Mouse (Mus musculus): Measurements from ENCODE around the gene Lrrc8d. TPM values are rescaled to one million over a fixed set of nuclear protein-coding genes. Genes with fewer than 3 reads are reported as not detected.
"Not testable (repeated sequence)": the region's sequence is repeated elsewhere in the genome, so short reads cannot be mapped to it uniquely, and the experiment has no call there.

The Lrrc8d gene
- polyA plus RNA-seq, 1 experiment from 2014 or later, result 24.7 TPM

- 0 out of 2 replicates have a peak, but pooled peaks cover 2% of the 10 kb centered on the region for H3K4me1 ChIP-seq (replicated peaks; ENCODE audit: control insufficient read depth, insufficient read depth, low read length)
- no peaks in the 10 kb centered on the region for H3K27me3 ChIP-seq (ENCODE audit: control insufficient read depth, insufficient read depth, low read length)
- H3K36me3 ChIP-seq (ENCODE audit: control insufficient read depth, insufficient read depth, low read length), result no peaks in the 10 kb centered on the region
- H3K4me3 ChIP-seq (ENCODE audit: low read depth, low read length), result no peak overlapping the region
- DNase-seq (ENCODE audit: low spot score) (no peak), ATAC-seq (ENCODE audit: low FRiP score) (no peak)
- H3K4me2 ChIP-seq (replicated peaks; ENCODE audit: low read depth, low read length), result no peak overlapping the region
- 61% methylated on average over 9 of the region's 9 CpGs for WGBS
- H3K9me3 ChIP-seq (ENCODE audit: control insufficient read depth, low read length), result no peaks in the 10 kb centered on the region
- H3K27ac ChIP-seq (ENCODE audit: low read depth, low read length), result no peak overlapping the region
- H3K9ac ChIP-seq (ENCODE audit: low read depth, low read length), result no peak overlapping the region
These were observed 17.6 kb upstream of the Lrrc8d start for GRCm38 (mm10) chr5:105682143-105682611.

GRCm38 (mm10) chr5:105683912-105684350, 15.8 kb upstream of the Lrrc8d start:
- Histone ChIP-seq H3K4me3 (ENCODE audit: low read depth, low read length) (no peak overlapping the region), H3K4me2 (replicated peaks; ENCODE audit: low read depth, low read length) (no peak overlapping the region), H3K27ac (ENCODE audit: low read depth, low read length) (no peak overlapping the region), H3K36me3 (ENCODE audit: control insufficient read depth, insufficient read depth, low read length) (no peaks in the 10 kb centered on the region), H3K4me1 (replicated peaks; ENCODE audit: control insufficient read depth, insufficient read depth, low read length) (0 out of 2 replicates have a peak, but pooled peaks cover 2% of the 10 kb centered on the region), H3K27me3 (ENCODE audit: control insufficient read depth, insufficient read depth, low read length) (no peaks in the 10 kb centered on the region), H3K9me3 (ENCODE audit: control insufficient read depth, low read length) (no peaks in the 10 kb centered on the region), H3K9ac (ENCODE audit: low read depth, low read length) (no peak overlapping the region)
- ATAC-seq (ENCODE audit: low FRiP score), result no peak; the same call in 1 of the 2 replicates
- DNase-seq (ENCODE audit: low spot score), result peak; percentile 37
- WGBS, result 13% methylated on average over 4 of the region's 4 CpGs

GRCm38 (mm10) chr5:105684861-105685600, 14.7 kb upstream of the Lrrc8d start:
- peak; percentile 88 for DNase-seq (ENCODE audit: low spot score)
- ATAC-seq (ENCODE audit: low FRiP score), result peak; percentile 64
- no peaks in the 10 kb centered on the region for H3K36me3 ChIP-seq (ENCODE audit: control insufficient read depth, insufficient read depth, low read length)
- no peaks in the 10 kb centered on the region for H3K27me3 ChIP-seq (ENCODE audit: control insufficient read depth, insufficient read depth, low read length)
- no peak overlapping the region for H3K27ac ChIP-seq (ENCODE audit: low read depth, low read length)
- H3K4me1 ChIP-seq (replicated peaks; ENCODE audit: control insufficient read depth, insufficient read depth, low read length), result 0 out of 2 replicates have a peak, but pooled peaks cover 2% of the 10 kb centered on the region
- H3K4me2 ChIP-seq (replicated peaks; ENCODE audit: low read depth, low read length), result no peak overlapping the region
- no peak overlapping the region for H3K4me3 ChIP-seq (ENCODE audit: low read depth, low read length)
- H3K9me3 ChIP-seq (ENCODE audit: control insufficient read depth, low read length), result no peaks in the 10 kb centered on the region
- 29% methylated on average over 14 of the region's 14 CpGs for WGBS
- no peak overlapping the region for H3K9ac ChIP-seq (ENCODE audit: low read depth, low read length)

- not testable (repeated sequence) for DNase-seq (ENCODE audit: low spot score); H3K4me1 ChIP-seq (replicated peaks; ENCODE audit: control insufficient read depth, insufficient read depth, low read length); H3K36me3 ChIP-seq (ENCODE audit: control insufficient read depth, insufficient read depth, low read length); H3K9me3 ChIP-seq (ENCODE audit: control insufficient read depth, low read length); H3K4me2 ChIP-seq (replicated peaks; ENCODE audit: low read depth, low read length); H3K27ac ChIP-seq (ENCODE audit: low read depth, low read length); H3K4me3 ChIP-seq (ENCODE audit: low read depth, low read length); H3K9ac ChIP-seq (ENCODE audit: low read depth, low read length); ATAC-seq (ENCODE audit: low FRiP score); H3K27me3 ChIP-seq (ENCODE audit: control insufficient read depth, insufficient read depth, low read length)
- WGBS, result 80% methylated on average over 4 of the region's 7 CpGs
These were observed 13.9 kb upstream of the Lrrc8d start for GRCm38 (mm10) chr5:105685780-105686305.

- Histone ChIP-seq H3K27ac (ENCODE audit: low read depth, low read length) (no peak overlapping the region), H3K4me3 (ENCODE audit: low read depth, low read length) (no peak overlapping the region), H3K9me3 (ENCODE audit: control insufficient read depth, low read length) (no peaks in the 10 kb centered on the region), H3K4me2 (replicated peaks; ENCODE audit: low read depth, low read length) (no peak overlapping the region), H3K4me1 (replicated peaks; ENCODE audit: control insufficient read depth, insufficient read depth, low read length) (0 out of 2 replicates have a peak, but pooled peaks cover 2% of the 10 kb centered on the region), H3K36me3 (ENCODE audit: control insufficient read depth, insufficient read depth, low read length) (no peaks in the 10 kb centered on the region), H3K9ac (ENCODE audit: low read depth, low read length) (no peak overlapping the region), H3K27me3 (ENCODE audit: control insufficient read depth, insufficient read depth, low read length) (no peaks in the 10 kb centered on the region)
- DNase-seq (ENCODE audit: low spot score) (no peak), ATAC-seq (ENCODE audit: low FRiP score) (no peak)
- WGBS, result 73% methylated on average over 12 of the region's 12 CpGs
These were observed 13.3 kb upstream of the Lrrc8d start for GRCm38 (mm10) chr5:105686331-105686995.

- Histone ChIP-seq H3K27me3 (ENCODE audit: control insufficient read depth, insufficient read depth, low read length) (no peaks in the 10 kb centered on the region), H3K4me3 (ENCODE audit: low read depth, low read length) (no peak overlapping the region), H3K4me1 (replicated peaks; ENCODE audit: control insufficient read depth, insufficient read depth, low read length) (no peaks in the 10 kb centered on the region), H3K27ac (ENCODE audit: low read depth, low read length) (no peak overlapping the region), H3K36me3 (ENCODE audit: control insufficient read depth, insufficient read depth, low read length) (no peaks in the 10 kb centered on the region), H3K9me3 (ENCODE audit: control insufficient read depth, low read length) (no peaks in the 10 kb centered on the region), H3K4me2 (replicated peaks; ENCODE audit: low read depth, low read length) (no peak overlapping the region), H3K9ac (ENCODE audit: low read depth, low read length) (no peak overlapping the region)
- ATAC-seq (ENCODE audit: low FRiP score), result no peak
- DNase-seq (ENCODE audit: low spot score), result no peak
- 72% methylated on average over 10 of the region's 10 CpGs for WGBS
These were observed 9.0 kb upstream of the Lrrc8d start for GRCm38 (mm10) chr5:105690502-105691454.

GRCm38 (mm10) chr5:105691645-105692044, 8.1 kb upstream of the Lrrc8d start:
- no peak for ATAC-seq (ENCODE audit: low FRiP score)
- WGBS, result 78% methylated on average over 7 of the region's 7 CpGs
- no peaks in the 10 kb centered on the region for H3K4me1 ChIP-seq (replicated peaks; ENCODE audit: control insufficient read depth, insufficient read depth, low read length)

GRCm38 (mm10) chr5:105694339-105694930, 5.3 kb upstream of the Lrrc8d start:
- no peak for DNase-seq (ENCODE audit: low spot score)

More at GRCm38 (mm10) chr5:105691645-105692044, 8.1 kb upstream of the Lrrc8d start:
- Histone ChIP-seq H3K4me3 (ENCODE audit: low read depth, low read length) (no peak overlapping the region), H3K4me2 (replicated peaks; ENCODE audit: low read depth, low read length) (no peak overlapping the region), H3K27me3 (ENCODE audit: control insufficient read depth, insufficient read depth, low read length) (no peaks in the 10 kb centered on the region), H3K27ac (ENCODE audit: low read depth, low read length) (no peak overlapping the region), H3K9me3 (ENCODE audit: control insufficient read depth, low read length) (no peaks in the 10 kb centered on the region), H3K36me3 (ENCODE audit: control insufficient read depth, insufficient read depth, low read length) (no peaks in the 10 kb centered on the region), H3K9ac (ENCODE audit: low read depth, low read length) (no peak overlapping the region)
- DNase-seq (ENCODE audit: low spot score), result no peak

More at GRCm38 (mm10) chr5:105694339-105694930, 5.3 kb upstream of the Lrrc8d start:
- Histone ChIP-seq H3K36me3 (ENCODE audit: control insufficient read depth, insufficient read depth, low read length) (no peaks in the 10 kb centered on the region), H3K27me3 (ENCODE audit: control insufficient read depth, insufficient read depth, low read length) (no peaks in the 10 kb centered on the region), H3K9me3 (ENCODE audit: control insufficient read depth, low read length) (no peaks in the 10 kb centered on the region), H3K4me3 (ENCODE audit: low read depth, low read length) (no peak overlapping the region), H3K27ac (ENCODE audit: low read depth, low read length) (no peak overlapping the region), H3K4me1 (replicated peaks; ENCODE audit: control insufficient read depth, insufficient read depth, low read length) (no peaks in the 10 kb centered on the region), H3K9ac (ENCODE audit: low read depth, low read length) (no peak overlapping the region), H3K4me2 (replicated peaks; ENCODE audit: low read depth, low read length) (no peak overlapping the region)
- 89% methylated on average over 7 of the region's 7 CpGs for WGBS
- no peak for ATAC-seq (ENCODE audit: low FRiP score)

Data from hindbrain, embryonic 11.5 days (tissue).